Mouse (Mus musculus): ENCODE measurements around the gene Pik3r5. TPM values are rescaled to one million over a fixed set of nuclear protein-coding genes. Genes with fewer than 3 reads are reported as not detected.

Gene Pik3r5
- total RNA-seq, 2 experiments from 2014 or later, result 2.4 to 2.8 TPM

DNA sequence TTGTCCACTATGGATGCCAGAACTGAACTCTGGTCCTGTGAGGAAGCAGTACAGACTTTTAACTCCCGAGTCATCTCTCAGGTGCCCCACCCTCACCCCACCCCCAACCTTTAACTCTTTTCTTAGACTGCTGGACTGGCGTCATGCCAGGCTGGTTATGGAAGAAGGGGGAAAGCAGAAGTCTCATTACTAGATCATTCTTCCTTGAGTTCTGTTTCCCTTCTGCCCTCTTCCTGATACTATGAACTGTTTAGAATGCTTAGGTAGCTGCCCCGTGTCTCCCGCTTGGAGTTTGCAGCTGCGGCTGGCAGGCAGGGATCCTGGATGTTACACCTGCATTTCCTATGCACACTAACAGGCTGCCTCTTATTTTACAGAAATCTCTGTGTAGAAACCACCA is 87.9 kb downstream of the Pik3r5 start:
- no peak for DNase-seq (ENCODE audit: low spot score in 2 of 2)

DNA sequence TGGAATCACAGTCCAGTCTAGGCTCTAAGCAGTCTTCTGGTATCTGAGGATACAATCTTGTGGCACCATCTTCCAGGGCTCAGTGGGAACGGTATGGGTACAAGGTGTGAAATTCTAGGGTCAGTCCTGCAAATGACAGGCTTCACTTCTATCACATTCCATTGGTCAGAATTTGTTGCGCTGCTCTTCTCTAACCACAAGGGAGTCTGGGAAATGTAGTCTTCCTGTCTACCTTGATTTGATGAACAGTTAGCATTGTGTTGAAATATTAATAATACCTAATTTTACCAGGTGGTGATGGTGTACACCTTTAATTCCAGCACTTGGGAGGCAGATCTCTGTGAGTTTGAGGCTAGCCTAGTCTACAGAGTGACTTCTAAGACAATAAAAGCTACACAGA is 88.5 kb downstream of the Pik3r5 start:
- no peak for DNase-seq (ENCODE audit: low spot score in 2 of 2)

DNA sequence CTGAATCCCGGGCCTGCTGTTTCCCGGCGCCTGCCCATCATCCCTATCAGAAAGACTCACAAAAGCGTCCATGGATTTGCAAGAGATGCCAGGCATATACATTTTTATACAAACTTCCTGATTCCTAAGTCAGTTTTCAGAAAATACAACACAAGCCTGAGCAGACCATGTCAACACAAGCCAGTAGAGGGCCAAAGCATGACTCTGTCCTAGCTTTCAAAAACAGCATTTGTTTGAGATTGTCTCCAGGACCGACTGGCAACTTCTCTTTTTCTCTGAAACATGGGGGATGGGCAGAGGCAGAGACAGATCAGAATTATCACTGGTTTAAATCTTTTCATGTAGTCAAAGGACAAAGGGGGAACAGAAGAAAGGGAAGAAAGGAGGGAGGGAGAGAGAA is 89.4 kb downstream of the Pik3r5 start:
- DNase-seq (ENCODE audit: low spot score in 2 of 2), result no peak

DNA sequence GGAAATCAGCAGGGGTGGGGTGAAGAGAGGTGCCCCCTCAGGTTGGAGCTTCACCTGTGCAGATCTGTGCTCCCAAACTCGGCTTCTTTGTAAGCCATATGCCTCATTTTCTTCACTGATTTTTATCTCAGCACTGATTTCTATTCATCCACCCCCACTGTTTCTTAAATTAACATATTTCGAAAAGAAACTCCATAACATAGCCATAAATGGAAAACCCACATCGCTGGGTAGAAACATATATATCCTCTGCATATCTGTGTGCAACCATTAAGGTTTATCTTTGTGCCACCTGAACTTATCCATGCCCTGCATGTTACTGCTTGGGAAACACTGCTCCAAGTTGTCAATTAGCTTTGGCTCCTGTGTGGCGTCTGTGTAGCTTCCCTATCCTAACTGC is 94.5 kb downstream of the Pik3r5 start:
- DNase-seq (ENCODE audit: low spot score in 2 of 2), result peak in 1 of 2 experiments; percentile 22

DNA sequence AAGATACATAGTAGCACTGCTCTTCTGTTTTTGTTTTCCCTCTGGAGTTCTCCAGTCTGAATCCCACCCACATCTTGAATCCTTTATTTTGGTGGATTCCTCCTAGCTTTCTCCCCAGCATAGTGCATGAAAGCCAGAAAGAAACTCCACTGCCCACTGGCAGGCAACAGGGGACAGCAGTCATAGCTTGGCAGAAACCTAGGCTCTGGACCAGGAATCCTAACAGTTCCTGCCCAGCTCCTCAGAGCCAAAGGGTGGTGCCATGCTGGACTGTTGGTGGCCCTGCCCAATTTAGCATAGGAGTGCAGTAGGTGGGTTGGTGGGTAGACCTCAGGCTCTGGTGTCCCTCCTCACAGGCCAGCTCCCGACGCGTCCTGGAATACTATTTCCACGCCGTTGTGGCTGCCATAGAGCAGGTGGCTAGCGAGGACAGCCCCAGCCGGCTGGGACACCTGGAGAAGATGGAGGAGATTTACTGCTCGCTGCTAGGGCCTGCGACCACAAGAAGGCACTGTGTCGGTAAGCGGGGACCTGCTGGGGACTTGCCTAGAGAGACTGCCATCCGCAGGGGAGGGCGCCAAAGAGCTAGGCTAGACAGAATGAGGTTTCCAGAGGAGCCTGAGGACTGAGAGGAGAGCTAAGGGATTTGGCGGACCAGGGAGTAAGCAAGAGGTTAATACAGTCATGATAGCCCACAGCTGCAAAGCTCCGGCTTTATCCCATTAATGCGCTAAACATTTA is 99.3 kb downstream of the Pik3r5 start:
- peak; percentile 48 to 71 for DNase-seq (ENCODE audit: low spot score in 2 of 2)

DNA sequence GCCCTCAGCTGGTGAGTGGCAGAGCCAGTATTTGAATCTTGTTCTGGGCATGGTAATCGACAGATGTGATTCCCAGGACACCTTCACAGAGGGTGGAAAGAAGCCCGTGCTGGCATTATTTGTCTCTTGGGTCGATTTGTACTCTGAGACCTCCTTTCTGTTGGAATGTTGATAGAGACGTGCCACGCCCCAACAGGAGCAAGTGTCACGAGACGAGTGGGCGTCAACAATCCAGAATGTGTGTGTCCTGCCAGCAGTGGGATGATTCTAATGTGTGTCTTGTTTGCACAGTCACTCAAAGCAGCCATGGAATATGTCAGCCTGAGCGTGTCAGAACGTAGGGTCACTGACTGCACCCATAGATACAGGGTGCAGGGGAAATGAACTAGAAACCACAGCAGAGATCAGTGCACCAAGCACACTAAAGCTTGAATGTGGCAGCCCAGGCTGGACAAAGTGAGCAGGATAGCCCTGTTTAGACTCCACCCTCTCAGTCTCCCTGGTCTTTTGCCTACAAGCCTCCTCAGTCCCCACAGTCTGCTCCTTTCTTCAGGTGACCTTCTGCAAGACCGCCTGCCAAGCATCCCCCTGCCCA is 100.1 kb downstream of the Pik3r5 start:
- DNase-seq (ENCODE audit: low spot score in 2 of 2), result no peak

DNA sequence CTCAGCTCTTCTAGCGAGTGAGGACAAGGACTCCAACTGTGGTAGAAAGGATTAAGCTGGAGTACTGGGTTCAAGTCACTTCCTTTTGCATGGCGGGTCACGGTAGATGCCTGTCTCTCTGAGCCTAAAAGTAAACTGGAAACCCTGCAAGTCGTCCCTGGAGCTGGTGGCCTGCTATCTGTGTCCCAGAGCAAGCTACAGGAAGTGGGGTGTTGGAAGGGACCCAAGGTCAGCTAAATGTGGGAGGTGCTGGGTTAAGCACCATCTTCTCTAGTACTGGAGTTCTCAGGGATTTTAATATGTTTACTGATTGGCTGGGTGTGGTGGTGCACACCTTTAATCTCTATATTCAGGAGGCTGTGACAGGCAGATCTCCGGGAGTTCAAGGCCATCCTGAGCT is 100.9 kb downstream of the Pik3r5 start:
- DNase-seq (ENCODE audit: low spot score in 2 of 2), result no peak

DNA sequence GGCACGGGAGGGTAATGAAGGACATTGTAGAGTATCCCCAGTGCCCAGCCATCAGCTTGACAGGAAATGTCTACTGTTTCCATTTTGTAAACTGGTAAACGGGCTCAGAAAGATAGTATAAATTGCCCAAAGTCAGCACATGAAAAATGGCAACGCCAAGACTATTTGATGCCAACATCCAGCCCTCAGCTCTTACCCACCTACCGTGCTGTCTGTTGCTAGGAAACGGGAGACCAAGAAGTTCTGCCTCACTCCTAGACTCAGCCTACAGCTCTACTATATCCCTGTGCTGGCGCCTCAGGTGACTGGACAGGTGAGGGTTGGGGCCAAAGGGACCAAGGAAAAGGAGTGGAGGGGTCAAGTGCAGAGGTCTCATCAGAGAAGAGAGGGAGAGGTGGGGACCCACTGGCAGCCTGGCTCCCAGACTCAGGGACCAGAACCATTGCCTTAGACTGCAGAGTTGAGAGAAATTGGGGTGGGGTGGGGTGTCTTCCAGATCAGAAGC is 102.1 kb downstream of the Pik3r5 start:
- DNase-seq (ENCODE audit: low spot score in 2 of 2), result no peak

DNA sequence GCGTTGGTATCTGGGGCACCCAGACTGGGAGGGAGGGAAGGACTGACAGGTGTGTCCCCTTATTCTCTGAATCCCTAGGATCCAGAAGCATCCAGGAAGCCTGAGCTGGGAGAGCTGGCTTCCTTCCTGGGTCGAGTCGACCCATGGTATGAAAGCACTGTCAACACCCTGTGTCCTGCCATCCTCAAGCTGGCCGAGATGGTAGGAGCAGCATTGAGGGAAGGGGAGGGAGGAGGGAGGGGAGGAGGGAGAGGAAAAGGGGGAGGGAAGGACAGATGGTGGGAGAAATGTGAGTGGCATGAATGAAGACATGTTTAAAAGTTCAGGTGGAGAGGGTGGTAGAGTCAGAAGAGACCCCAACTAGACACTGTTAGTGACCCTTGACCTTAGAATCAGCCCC is 104.1 kb downstream of the Pik3r5 start:
- DNase-seq (ENCODE audit: low spot score in 2 of 2), result no peak

DNA sequence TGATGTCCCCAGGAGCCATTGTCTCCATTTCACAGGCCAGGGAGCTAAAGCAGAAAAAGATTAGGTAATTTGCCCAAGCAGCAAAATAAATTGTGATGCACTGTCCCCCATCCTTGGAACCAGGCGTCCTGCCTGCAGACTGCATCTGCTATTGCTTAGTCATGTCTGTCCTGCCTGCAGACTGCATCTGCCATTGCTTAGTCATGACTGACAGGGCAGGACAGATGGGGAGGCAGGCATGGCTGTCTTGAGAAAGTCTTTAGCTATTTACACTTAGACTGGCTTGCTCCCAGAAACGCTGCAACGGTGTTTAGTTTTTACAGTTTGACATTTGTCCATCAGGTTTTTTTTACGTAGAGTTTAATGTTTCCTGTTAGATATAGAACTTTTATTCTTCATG is 104.5 kb downstream of the Pik3r5 start:
- peak; percentile 69 to 83 for DNase-seq (ENCODE audit: low spot score in 2 of 2)

DNA sequence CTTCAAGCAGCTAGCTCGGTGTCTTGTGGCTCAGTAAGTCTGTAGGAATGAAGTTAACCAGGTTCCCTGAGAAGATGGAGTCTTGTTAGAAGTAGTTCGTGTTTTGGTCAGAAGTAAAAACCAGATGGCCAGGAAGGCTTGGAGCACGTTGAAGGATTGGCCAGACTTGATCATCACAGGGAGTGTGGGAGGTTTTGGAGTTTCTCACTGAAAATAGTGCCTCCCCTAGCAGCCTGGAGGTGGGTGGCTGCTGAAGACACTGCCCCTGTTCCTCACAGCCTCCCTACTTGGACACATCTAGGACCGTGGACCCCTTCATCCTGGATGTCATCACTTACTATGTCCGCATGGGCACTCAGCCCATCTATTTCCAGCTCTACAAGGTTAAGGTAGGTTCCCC is 107.7 kb downstream of the Pik3r5 start:
- DNase-seq (ENCODE audit: low spot score in 2 of 2), result no peak

DNA sequence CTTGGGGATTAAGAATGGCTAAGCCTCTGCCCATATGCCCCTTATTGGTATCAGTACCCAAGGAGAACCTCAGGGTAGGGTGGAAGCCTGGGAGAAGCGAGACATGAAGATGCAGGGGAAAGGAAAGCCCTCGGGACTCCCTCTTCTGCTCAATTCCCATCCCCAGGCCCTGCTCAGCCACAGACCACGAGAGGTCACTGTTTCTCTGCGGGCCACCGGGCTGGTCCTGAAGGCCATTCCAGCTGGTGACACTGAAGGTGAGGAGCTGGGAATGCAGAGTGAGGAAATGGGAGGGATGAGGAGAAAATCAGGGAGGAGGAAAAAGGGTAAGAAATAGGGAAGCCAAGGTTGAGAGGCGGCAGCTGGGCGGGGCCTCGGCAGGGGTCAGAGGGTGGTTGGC is 112.6 kb downstream of the Pik3r5 start:
- no peak for DNase-seq (ENCODE audit: low spot score in 2 of 2)

DNA sequence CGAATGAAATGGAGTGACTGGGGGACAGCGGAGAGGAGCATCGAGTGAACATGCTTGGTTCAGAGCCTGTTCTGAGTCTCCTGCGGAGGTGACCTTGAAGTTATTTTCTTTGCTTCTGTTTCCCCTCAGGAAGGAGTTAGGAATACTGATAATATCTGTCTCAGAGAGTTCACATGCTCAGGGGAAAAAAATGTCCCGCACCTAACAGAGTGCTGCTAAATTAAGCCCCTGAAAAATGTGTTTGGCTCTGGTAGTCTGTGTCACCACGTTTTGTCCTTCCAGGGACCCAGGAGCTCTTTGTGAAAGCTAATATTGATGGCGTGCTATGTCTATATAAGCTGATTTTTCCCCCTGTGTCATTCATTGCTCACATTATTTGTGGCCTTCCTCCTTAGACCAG is 113.3 kb downstream of the Pik3r5 start:
- DNase-seq (ENCODE audit: low spot score in 2 of 2), result no peak

DNA sequence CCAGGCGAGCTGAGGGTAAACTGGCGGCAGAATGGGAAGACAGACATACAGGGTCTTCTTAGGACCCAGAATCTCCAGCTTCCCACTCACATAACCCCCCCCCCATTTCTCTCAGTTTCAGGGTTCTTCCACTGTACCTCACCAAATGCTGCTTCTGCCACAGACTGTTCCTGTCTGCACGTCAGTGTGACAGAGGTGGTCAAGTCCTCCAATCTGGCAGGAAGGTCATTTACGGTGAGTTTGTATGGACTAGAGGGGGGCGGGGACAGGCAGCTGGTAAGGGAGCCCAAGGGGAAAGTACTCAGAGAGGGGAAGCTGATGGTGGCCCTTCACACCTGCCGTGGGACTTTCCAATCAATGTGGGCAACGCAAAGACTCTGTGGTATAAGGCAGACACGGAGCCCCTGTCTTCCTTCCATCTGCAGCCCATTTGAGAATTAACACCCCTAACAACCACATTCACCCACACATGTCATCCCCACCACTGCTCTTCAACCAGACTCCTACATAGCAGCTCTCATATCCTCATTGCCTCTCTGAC is 113.8 kb downstream of the Pik3r5 start:
- DNase-seq (ENCODE audit: low spot score in 2 of 2), result no peak

Other genes starting within 250 kb of the Pik3r5 start
- gene Ntn1, start 31.3 kb upstream of the Pik3r5 start, total RNA-seq (2021), result 1 to 10 TPM; 5.7 to 6.9 TPM
- gene Pik3r6, start 70.9 kb downstream of the Pik3r5 start, total RNA-seq (2021), result 1 to 10 TPM; 1.5 to 1.8 TPM
- not detected for gene Mfsd6l, start 124.1 kb downstream of the Pik3r5 start, total RNA-seq (2021)
- gene Ccdc42, start 154.9 kb downstream of the Pik3r5 start, total RNA-seq (2021), result 1 to 10 TPM; 1.2 to 2.5 TPM

Measured in layer of hippocampus, adult 18-20 months (tissue).